Mouse (Mus musculus) embryonic fibroblast, embryonic 13.5 days (primary cell): ENCODE data around the gene Loxl1.

Source experiments
- CTCF ChIP-seq: IDR thresholded peaks from 2 replicates; pipeline ENCODE4 v1.5.1; 2011; ENCODE audit warnings: mild to moderate bottlenecking, control low read depth, low read length, moderate library complexity, borderline replicate concordance; ENCODE audit not compliant: insufficient read depth
- POLR2A ChIP-seq: IDR thresholded peaks from 2 replicates; pipeline ENCODE4 v1.6.1; 2011; ENCODE audit warnings: low read depth, mild to moderate bottlenecking, control low read depth, low read length, moderate library complexity

DNA sequence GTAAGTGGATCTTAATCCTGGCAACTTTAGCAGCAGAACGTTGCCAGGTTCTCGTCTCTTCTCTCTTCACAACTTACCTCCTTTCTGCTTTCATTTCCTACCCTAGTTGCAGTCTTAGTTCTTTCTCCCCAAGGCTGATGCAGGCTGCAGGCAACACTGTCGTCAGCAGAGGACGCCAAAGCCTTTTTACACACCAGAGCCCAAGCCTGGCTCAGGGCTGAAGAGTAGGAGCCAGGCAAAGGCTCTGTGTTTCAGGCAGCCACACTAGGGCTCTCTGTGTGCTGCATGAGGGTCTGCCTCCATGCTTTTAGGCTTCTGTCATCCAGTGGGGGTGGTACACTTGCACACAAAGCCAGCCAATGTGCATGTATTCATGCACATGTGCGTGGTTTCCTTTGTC is 17.3 kb upstream of the Loxl1 start:
- no peak for TF ChIP-seq POLR2A
- peak; percentile 84; the same call in 1 of the 2 replicates for TF ChIP-seq CTCF
